Mouse (Mus musculus): Measurements from ENCODE around the gene Bzw1. TPM values are rescaled to one million over a fixed set of nuclear protein-coding genes. Genes with fewer than 3 reads are reported as not detected.

Gene Bzw1
- polyA plus RNA-seq, 1 experiment, result 85.4 TPM

DNA sequence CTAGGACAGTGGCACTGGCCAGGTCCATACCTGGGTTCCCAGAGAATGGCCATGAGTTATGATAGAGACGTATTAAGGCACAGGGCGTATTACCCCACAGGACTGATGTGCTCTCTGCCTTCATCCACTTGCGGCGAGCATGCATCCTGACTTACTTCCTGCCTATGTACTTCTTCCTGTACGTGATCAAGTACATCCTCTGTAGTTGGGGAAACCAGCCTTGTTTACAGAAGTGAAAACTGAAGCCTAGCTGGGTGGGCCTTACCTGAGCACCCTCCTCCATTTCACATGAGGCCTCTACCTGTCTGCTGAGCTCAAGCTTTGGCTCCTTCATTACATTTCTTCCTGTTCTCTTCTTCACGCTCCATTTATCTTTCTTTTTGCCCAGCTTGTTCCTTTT, 61.6 kb downstream of the Bzw1 start:
- peaks cover 1% of the 10 kb centered on the region; the same call in 1 of the 2 replicates for H3K4me1 ChIP-seq (ENCODE audit: control insufficient read depth, insufficient read depth, low read length)
- no peak overlapping the region for H3K4me3 ChIP-seq (replicated peaks; ENCODE audit: control insufficient read depth, low read depth, low read length)
- H3K27ac ChIP-seq (ENCODE audit: control insufficient read depth, insufficient read depth, low read depth, low read length, poor library complexity), result no peak overlapping the region
- WGBS, result 78% methylated on average over 6 of the region's 6 CpGs
- TF ChIP-seq POLR2A (IDR thresholded peaks at IDR 0.05; ENCODE audit: borderline replicate concordance, control insufficient read depth, low read depth, low read length) (no peak), CTCF (IDR thresholded peaks at IDR 0.05; ENCODE audit: control insufficient read depth, insufficient read depth, low read length) (no peak)

Other genes with a start within 250 kb of the Bzw1 start
- gene Aox4, start 182.5 kb upstream of the Bzw1 start, polyA plus RNA-seq (2011; ENCODE audit: insufficient read depth, insufficient read length, low replicate concordance, missing spikeins), result not detected in 2 replicates
- gene Aox2, start 114.6 kb upstream of the Bzw1 start, polyA plus RNA-seq (2011; ENCODE audit: insufficient read depth, insufficient read length, low replicate concordance, missing spikeins), result not detected in 2 replicates
- 144 and 359 TPM in 2 replicates for gene Clk1, start 31.2 kb downstream of the Bzw1 start, polyA plus RNA-seq (2011; ENCODE audit: insufficient read depth, insufficient read length, low replicate concordance, missing spikeins)
- gene Nif3l1, start 52.3 kb downstream of the Bzw1 start, polyA plus RNA-seq (2011; ENCODE audit: insufficient read depth, insufficient read length, low replicate concordance, missing spikeins), result 6.0 and 10.0 TPM in 2 replicates
- 14.3 and 50.2 TPM in 2 replicates for gene Ppil3, start 52.6 kb downstream of the Bzw1 start, polyA plus RNA-seq (2011; ENCODE audit: insufficient read depth, insufficient read length, low replicate concordance, missing spikeins)
- gene Orc2, start 112.2 kb downstream of the Bzw1 start, polyA plus RNA-seq (2011; ENCODE audit: insufficient read depth, insufficient read length, low replicate concordance, missing spikeins), result 22.4 and 22.6 TPM in 2 replicates
- gene Fam126b, start 193.4 kb downstream of the Bzw1 start, polyA plus RNA-seq (2011; ENCODE audit: insufficient read depth, insufficient read length, low replicate concordance, missing spikeins), result 4.0 and 6.3 TPM in 2 replicates
- 82.6 and 93.1 TPM in 2 replicates for gene Ndufb3, start 193.5 kb downstream of the Bzw1 start, polyA plus RNA-seq (2011; ENCODE audit: insufficient read depth, insufficient read length, low replicate concordance, missing spikeins)

All from bone marrow, adult 2 months (tissue).